Mouse (Mus musculus): ENCODE data around the gene Cic.

Gene Cic

GRCm38 (mm10) chr7:25341000-25341784 is 73.7 kb downstream of the Cic start:
- DNase-seq (ENCODE audit: low read depth, low spot score) = no peak

Measured in ES-CJ7 (cell line).